Mouse (Mus musculus) erythroblast, embryonic 14.5 days (primary cell): ENCODE measurements around the gene Scnn1b.

ENCODE experiments used
- GATA1 ChIP-seq: IDR thresholded peaks from 2 replicates; pipeline ENCODE4 v1.6.1; 2012; ENCODE audit warnings: low read length, inconsistent platforms, mixed read lengths
- TAL1 ChIP-seq: IDR thresholded peaks from 3 replicates; pipeline ENCODE4 v1.6.1; 2012; ENCODE audit warnings: low read length, inconsistent platforms, mixed read lengths

GRCm38 (mm10) chr7:121848537-121849168, 16.2 kb upstream of the Scnn1b start:
- TF ChIP-seq GATA1, result no peak
- TF ChIP-seq TAL1, result no peak
